Mouse (Mus musculus): ENCODE results near the gene Pnpla8.

DNA sequence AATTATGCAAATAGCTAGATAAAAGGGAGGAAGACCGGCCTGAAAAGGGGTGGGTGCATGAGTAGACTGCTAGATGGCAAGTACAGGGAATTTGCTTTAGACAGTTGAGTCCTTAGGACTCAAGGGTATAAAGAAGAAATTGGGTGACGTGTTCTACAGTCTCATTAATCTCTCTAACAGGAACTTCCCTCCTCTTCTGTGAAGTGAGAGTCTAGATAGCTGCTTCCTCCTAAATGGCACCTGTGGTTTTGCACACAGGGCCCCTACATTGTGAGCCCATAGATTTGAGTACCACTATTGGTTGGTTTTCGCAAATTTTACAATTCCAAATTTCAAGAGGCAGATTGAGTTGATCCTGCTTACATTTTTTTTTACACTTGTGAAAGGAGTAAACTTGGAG is 3.5 kb downstream of the Pnpla8 start:
- TF ChIP-seq CTCF (IDR thresholded peaks at IDR 0.05; ENCODE audit: low read depth, low read length) (no peak), TAL1 (conservative IDR thresholded peaks at IDR 0.05; ENCODE audit: low read depth, low read length) (no peak)

Measured in G1E (cell line).